Mouse (Mus musculus) embryonic facial prominence, embryonic 13.5 days (tissue): Measurements from ENCODE around the gene Resp18. TPM values are rescaled to one million over a fixed set of nuclear protein-coding genes. Genes with fewer than 3 reads are reported as not detected.
A peak's percentile ranks its signal among the peaks of the same experiment; 100 is the strongest.

Experiments used
- ATAC-seq: fragments of 200-750 bp; cut with Nextera tagmentation; 2 replicates; pipeline ENCODE4 v1.8.0; 2017; ENCODE audit warnings: low read depth; ENCODE audit not compliant: insufficient number of reproducible peaks, insufficient read depth, low FRiP score, low TSS enrichment
- H3K27ac ChIP-seq: fragments of 300-500 bp; sonication (generic); 2 replicates; pipeline ENCODE4 v1.5.1; 2015; ENCODE audit warnings: moderate library complexity, mild to moderate bottlenecking, inconsistent platforms
- H3K27me3 ChIP-seq: fragments of 300-500 bp; sonication (generic); 2 replicates; pipeline ENCODE4 v1.6.1; 2015; ENCODE audit warnings: mild to moderate bottlenecking, inconsistent platforms
- H3K36me3 ChIP-seq: fragments of 300-500 bp; sonication (generic); 2 replicates; pipeline ENCODE4 v1.6.1; 2015; ENCODE audit warnings: mild to moderate bottlenecking, inconsistent platforms
- H3K4me1 ChIP-seq: fragments of 300-500 bp; sonication (generic); 2 replicates; pipeline ENCODE4 v1.6.1; 2015; ENCODE audit warnings: inconsistent platforms
- H3K4me2 ChIP-seq: fragments of 300-500 bp; sonication (generic); 2 replicates; pipeline ENCODE4 v1.6.1; 2015; ENCODE audit warnings: moderate library complexity, mild to moderate bottlenecking, inconsistent platforms
- H3K4me3 ChIP-seq: fragments of 300-500 bp; sonication (generic); 2 replicates; pipeline ENCODE4 v1.5.1; 2015; ENCODE audit warnings: mild to moderate bottlenecking, inconsistent platforms
- H3K9ac ChIP-seq: fragments of 300-500 bp; sonication (generic); 2 replicates; pipeline ENCODE4 v1.6.1; 2015; ENCODE audit warnings: mild to moderate bottlenecking, inconsistent platforms
- H3K9me3 ChIP-seq: fragments of 300-500 bp; sonication (generic); 2 replicates; pipeline ENCODE4 v1.6.1; 2016; ENCODE audit warnings: inconsistent platforms
- whole genome bisulfite sequencing: fragments of 180-500 bp; shearing (Covaris S2); methylation state at CpG from one replicate; pipeline ENCODE4 v1.1.7; 2015; ENCODE audit warnings: mixed read lengths; 5-methylcytosine and 5-hydroxymethylcytosine counted together
- polyA plus RNA-seq: library from polyadenylated mRNA; unstranded; fragments of >200 nt; fragmentation: Nextera tagmentation; extraction: Ambion mirVana; gene quantifications from 2 replicates; pipeline ENCODE4 v1.2.1, GENCODE M21; 2015

The Resp18 gene
- 1.7 and 2.1 TPM in 2 replicates for polyA plus RNA-seq

DNA sequence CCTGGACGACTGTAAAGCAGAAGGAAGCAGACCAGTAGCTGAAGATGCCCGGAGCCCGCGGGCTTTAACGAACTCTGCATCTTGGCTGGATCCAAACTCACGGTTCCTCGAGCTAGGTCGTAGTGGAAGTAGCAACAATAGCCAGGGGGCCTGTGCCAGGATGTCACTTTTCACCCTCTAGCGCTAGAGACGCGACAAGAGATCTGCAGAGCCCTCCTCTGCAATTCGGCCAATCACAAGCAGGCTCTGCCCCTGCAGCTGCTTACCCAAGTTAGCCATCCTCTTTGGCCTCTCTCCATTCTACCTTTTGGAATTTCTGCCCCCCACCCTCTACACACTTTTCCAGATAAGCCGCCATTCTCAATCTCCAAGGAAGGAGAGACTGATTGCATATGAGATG, at the start of gene Resp18:
TSS of gene Resp18 (minus strand) at position 188 of the 400 bp plus-strand sequence.
- 2% methylated on average over 13 of the region's 13 CpGs for WGBS
- Histone ChIP-seq H3K36me3 (no peaks in the 10 kb centered on the region), H3K27ac (no peak within 1 kb of the TSS), H3K9me3 (no peaks in the 10 kb centered on the region), H3K4me3 (no peak within 1 kb of the TSS), H3K4me1 (no peaks in the 10 kb centered on the region), H3K4me2 (no peak within 1 kb of the TSS), H3K27me3 (peaks cover 45% of the 10 kb centered on the region), H3K9ac (no peak within 1 kb of the TSS)
- no peak for ATAC-seq

DNA sequence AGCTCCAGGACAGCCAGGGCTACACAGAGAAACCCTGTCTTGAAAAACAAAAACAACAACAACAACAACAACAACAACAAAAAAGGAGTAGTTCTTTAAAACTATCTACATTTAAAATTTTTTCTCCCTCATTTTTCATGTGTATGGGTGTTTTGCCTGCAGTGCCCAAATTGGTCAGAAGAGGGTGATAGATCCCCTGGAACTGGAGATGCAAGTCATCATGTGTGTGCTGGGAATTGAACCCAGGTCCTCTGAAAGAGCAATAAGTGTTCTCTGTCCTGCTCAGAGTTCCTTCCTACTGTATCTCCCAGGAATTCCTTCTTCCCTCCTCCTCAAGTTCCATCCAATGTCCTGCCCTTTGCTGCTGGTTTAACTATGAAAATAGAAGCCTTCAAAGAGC, 49.2 kb upstream of the Resp18 start:
- ATAC-seq: no peak
- Histone ChIP-seq H3K4me2 (no peak overlapping the region), H3K4me3 (no peak overlapping the region), H3K4me1 (no peaks in the 10 kb centered on the region), H3K9me3 (no peaks in the 10 kb centered on the region), H3K9ac (no peak overlapping the region), H3K27me3 (no peaks in the 10 kb centered on the region; the same call in 1 of the 2 replicates), H3K36me3 (no peaks in the 10 kb centered on the region), H3K27ac (no peak overlapping the region)

- Histone ChIP-seq H3K9ac (no peak overlapping the region), H3K9me3 (no peaks in the 10 kb centered on the region), H3K4me2 (no peak overlapping the region), H3K27ac (no peak overlapping the region), H3K36me3 (peaks cover 14% of the 10 kb centered on the region), H3K4me3 (no peak overlapping the region), H3K27me3 (no peaks in the 10 kb centered on the region; the same call in 1 of the 2 replicates), H3K4me1 (peaks cover 7% of the 10 kb centered on the region)
- WGBS: 88% methylated on average over 10 of the region's 10 CpGs
- no peak for ATAC-seq
Observed at GRCm38 (mm10) chr1:75319166-75319565, 41.0 kb upstream of the Resp18 start.

GRCm38 (mm10) chr1:75318736-75319135, 40.5 kb upstream of the Resp18 start:
- H3K4me1 ChIP-seq: peaks cover 7% of the 10 kb centered on the region
- WGBS: 89% methylated on average over 4 of the region's 4 CpGs
- H3K36me3 ChIP-seq: peaks cover 18% of the 10 kb centered on the region
- no peak overlapping the region for H3K4me2 ChIP-seq
- ATAC-seq: no peak
- H3K27me3 ChIP-seq: no peaks in the 10 kb centered on the region; the same call in 1 of the 2 replicates
- no peak overlapping the region for H3K27ac ChIP-seq
- H3K9ac ChIP-seq: no peak overlapping the region
- no peaks in the 10 kb centered on the region for H3K9me3 ChIP-seq
- no peak overlapping the region for H3K4me3 ChIP-seq

DNA sequence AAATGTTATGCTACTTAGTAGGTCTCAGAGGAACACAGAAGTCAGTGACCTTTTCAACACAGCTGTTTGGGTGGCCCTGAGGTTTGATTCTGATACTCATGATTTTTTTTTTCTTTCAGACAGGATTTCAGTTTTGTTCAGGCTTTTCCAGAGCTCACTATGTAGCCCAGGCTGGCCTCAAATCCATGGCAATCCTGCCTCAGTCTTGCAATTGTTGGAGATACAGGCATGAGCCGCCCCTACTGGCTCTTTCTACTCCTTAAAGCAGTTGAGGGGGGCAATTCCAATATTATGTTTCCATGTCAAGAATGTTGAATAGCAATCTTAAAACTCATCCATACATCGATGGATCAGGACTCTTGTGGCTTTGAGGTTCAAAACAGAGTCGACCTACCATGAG, 40.1 kb upstream of the Resp18 start:
- peaks cover 22% of the 10 kb centered on the region for H3K36me3 ChIP-seq
- WGBS: 69% methylated on average over 3 of the region's 3 CpGs
- peak overlapping the region; percentile 44 for H3K4me2 ChIP-seq
- H3K4me1 ChIP-seq: peaks cover 7% of the 10 kb centered on the region
- peak overlapping the region; percentile 34 for H3K4me3 ChIP-seq
- no peak for ATAC-seq
- peak overlapping the region; percentile 41 for H3K9ac ChIP-seq
- no peaks in the 10 kb centered on the region; the same call in 1 of the 2 replicates for H3K27me3 ChIP-seq
- no peaks in the 10 kb centered on the region for H3K9me3 ChIP-seq
- H3K27ac ChIP-seq: peak overlapping the region; percentile 60

DNA sequence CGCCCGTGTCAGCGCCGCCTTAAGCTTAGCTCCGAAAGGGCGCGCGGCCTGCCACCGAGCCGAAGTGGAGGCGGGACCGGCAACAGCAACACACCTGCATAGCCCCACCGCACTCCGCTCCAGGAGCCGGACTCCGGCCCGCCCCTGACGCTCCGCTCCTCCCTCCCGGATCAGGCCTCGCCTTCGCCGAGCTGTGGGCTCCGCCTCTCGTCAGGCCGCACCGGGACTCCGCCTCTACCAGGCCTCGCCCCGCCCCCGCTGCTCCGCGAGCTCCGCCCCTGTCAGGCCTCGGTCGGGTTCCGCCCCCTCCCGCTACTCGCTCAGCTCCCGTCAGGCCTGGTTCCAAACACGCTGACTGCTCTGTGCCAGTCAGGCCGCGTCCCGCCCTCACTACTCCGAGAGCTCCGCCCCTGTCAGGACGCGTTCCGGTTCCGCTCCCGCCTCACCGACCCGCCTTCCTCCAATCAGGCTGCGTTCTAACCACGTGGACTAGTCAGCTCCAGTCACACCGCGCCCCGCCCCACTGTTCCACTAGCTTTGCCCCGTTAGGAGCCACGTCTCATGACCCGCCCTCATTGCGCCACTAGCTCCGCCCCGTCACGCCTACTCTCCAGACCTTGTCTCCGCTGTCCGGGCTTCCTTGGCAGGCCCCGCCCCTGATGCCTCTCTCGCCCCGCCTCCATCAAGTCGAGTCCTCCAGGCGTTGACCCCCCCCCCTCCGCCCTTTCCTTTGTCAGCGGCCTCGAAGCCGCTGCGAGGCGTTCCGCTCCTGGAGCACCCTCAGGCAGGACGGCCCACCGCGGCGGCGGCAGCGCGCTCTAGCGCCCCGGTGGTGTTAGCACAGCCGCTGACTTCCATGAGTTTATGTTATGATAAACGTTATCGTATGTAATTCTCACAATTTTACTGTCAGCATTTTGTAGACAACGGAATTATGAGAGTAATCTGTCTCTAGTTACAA, 39.3 kb upstream of the Resp18 start, which contains the start of gene Dnpep:
TSS of gene Dnpep (minus strand) at position 750 of the 961 bp plus-strand sequence.
- H3K36me3 ChIP-seq: peaks cover 30% of the 10 kb centered on the region
- under 1% methylated on average over 90 of the region's 92 CpGs for WGBS

DNA sequence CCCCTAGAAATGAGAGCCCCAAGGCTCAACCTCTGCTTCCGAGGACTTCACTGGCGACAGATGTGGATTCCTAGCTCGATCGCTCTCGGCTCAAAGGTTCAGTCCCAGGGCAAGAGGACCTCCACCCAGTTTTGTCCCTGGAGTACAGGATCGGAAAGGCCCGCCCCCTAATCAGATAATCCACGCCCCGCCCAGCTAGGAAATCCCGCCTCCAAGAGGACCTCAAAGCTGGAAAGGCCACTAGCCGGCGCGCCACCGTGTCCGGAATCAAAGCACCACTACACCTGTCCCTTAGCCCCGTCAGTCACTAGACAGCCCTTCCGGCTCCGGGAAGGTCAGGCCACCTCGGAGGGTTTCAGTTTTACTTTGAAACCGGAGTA, 38.6 kb upstream of the Resp18 start:
- Histone ChIP-seq H3K4me3 (peak overlapping the region; percentile 68), H3K27ac (peak overlapping the region; percentile 89), H3K9me3 (no peaks in the 10 kb centered on the region), H3K9ac (peak overlapping the region; percentile 76), H3K4me1 (peaks cover 7% of the 10 kb centered on the region), H3K4me2 (peak overlapping the region; percentile 71), H3K27me3 (no peaks in the 10 kb centered on the region), H3K36me3 (peaks cover 37% of the 10 kb centered on the region)
- ATAC-seq: peak; percentile 41; the same call in 1 of the 2 replicates
- under 1% methylated on average over 20 of the region's 20 CpGs for WGBS

More for the DNA sequence above, 39.3 kb upstream of the Resp18 start, which contains the start of gene Dnpep:
- Histone ChIP-seq H3K27ac (peak within 1 kb of the TSS; percentile 89), H3K4me2 (peak within 1 kb of the TSS; percentile 71), H3K9me3 (no peaks in the 10 kb centered on the region), H3K4me3 (peak within 1 kb of the TSS; percentile 68), H3K9ac (peak within 1 kb of the TSS; percentile 76), H3K27me3 (no peaks in the 10 kb centered on the region; the same call in 1 of the 2 replicates), H3K4me1 (peaks cover 7% of the 10 kb centered on the region)
- peak; percentile 98 for ATAC-seq

DNA sequence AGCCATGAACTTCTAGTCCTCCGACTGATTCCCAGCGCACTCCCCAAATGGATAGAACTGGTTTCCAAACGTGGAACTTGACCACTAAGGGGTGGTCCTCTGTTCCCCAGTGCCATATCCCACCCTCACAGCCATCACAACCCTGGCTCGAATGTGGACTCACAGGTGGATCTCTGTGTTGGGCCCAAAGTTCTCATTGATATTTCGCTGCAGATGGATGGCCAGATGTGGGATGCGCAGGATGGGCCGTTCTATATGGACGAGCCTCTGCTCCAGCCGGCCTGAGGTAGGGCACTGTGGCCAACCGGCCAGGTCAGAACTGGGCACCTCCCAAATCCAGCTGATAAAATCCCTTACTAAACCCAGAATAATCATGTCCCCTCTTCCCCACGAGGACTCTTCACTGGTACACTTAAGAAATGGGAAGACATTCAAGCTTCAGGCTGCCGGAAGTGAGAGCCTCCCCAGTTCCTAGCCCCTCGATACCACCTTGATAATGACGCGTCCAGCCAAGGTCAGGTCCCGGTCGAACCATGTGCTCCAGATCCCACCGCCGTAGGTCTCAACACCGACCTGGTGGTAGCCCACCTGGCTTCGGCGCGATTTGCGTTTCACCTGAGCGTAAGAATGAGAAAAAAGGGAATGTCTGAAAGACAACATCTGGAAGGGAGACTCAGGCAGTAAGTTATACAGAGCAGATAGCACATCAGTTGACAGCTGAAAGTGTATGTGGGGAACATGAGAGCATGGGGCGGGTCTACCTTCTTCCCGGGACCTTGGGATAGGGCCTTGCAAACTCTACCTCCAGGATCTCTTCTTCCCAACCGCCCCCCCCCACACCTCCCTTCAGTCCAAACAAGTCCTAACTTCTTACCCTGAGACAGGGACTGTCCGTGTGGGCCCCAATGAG, 37.5 kb upstream of the Resp18 start:
- WGBS: 84% methylated on average over 29 of the region's 29 CpGs
- no peak for ATAC-seq
- Histone ChIP-seq H3K27me3 (no peaks in the 10 kb centered on the region), H3K9ac (peak overlapping the region; percentile 76), H3K36me3 (peaks cover 48% of the 10 kb centered on the region), H3K9me3 (no peaks in the 10 kb centered on the region), H3K27ac (no peak overlapping the region), H3K4me3 (peak overlapping the region; percentile 68), H3K4me2 (peak overlapping the region; percentile 71), H3K4me1 (peaks cover 7% of the 10 kb centered on the region)

DNA sequence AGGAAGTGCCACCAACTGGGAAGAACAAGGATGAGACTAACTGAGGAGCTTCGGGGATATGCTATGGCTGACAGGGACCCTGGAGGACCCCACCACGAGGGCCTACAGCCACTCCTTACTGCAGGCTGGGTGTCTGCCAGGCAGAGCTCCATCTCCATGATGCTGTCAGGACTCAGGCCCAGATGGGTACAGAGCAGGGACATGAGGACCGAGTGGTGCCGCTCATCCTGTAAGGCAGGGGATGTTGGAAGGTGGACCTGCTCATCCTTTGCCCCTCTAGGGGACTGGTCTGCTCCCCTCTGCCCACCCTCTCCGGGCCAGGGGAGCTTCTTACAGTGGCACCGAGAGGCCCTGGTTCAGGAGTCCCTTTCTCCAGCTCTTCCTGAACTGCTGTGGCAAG, 36.8 kb upstream of the Resp18 start:
- WGBS: 94% methylated on average over 6 of the region's 6 CpGs
- H3K4me3 ChIP-seq: no peak overlapping the region

GRCm38 (mm10) chr1:75311694-75312093, 33.5 kb upstream of the Resp18 start:
- no peak overlapping the region for H3K9ac ChIP-seq
- H3K27me3 ChIP-seq: no peaks in the 10 kb centered on the region
- no peak for ATAC-seq
- H3K4me1 ChIP-seq: peaks cover 7% of the 10 kb centered on the region
- no peak overlapping the region for H3K4me2 ChIP-seq
- no peak overlapping the region for H3K27ac ChIP-seq
- no peak overlapping the region for H3K4me3 ChIP-seq
- H3K36me3 ChIP-seq: peaks cover 88% of the 10 kb centered on the region
- no peaks in the 10 kb centered on the region for H3K9me3 ChIP-seq
- WGBS: 88% methylated on average over 6 of the region's 6 CpGs

More for the DNA sequence above, 36.8 kb upstream of the Resp18 start:
- H3K27me3 ChIP-seq: no peaks in the 10 kb centered on the region
- H3K9ac ChIP-seq: no peak overlapping the region
- peaks cover 55% of the 10 kb centered on the region for H3K36me3 ChIP-seq
- H3K27ac ChIP-seq: no peak overlapping the region
- ATAC-seq: no peak
- H3K4me1 ChIP-seq: peaks cover 7% of the 10 kb centered on the region
- H3K4me2 ChIP-seq: no peak overlapping the region
- no peaks in the 10 kb centered on the region for H3K9me3 ChIP-seq

DNA sequence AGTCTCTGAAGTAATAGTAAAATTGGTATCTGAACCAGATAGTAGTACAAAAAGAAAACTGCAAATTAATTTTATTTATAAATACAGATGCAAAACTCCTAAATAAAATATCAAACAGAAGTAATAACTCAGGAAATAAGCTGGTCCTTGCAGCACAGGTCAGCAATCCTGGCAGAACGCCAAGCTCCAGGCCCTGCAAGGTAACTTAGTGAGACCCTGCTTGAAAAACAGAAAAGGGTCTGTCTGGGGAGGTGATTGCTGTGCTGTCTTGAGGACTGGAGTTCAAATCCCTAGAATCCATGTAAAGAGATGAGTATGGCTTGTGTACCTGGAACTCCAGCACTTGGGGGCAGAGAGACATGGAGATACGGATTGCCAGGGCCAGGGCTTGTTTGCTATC, 26.4 kb upstream of the Resp18 start:
- Histone ChIP-seq H3K9ac (no peak overlapping the region), H3K27me3 (no peaks in the 10 kb centered on the region), H3K4me1 (no peaks in the 10 kb centered on the region), H3K36me3 (peaks cover 34% of the 10 kb centered on the region), H3K4me2 (no peak overlapping the region), H3K9me3 (no peaks in the 10 kb centered on the region), H3K4me3 (no peak overlapping the region), H3K27ac (no peak overlapping the region)
- ATAC-seq: no peak
- WGBS: 83% methylated on average over 2 of the region's 2 CpGs
